Mouse (Mus musculus): Measurements from ENCODE around the gene Nop2. TPM values are rescaled to one million over a fixed set of nuclear protein-coding genes. Genes with fewer than 3 reads are reported as not detected.
A peak's percentile ranks its signal among the peaks of the same experiment; 100 is the strongest.
"Not testable (repeated sequence)": the region's sequence is repeated elsewhere in the genome, so short reads cannot be mapped to it uniquely, and the experiment has no call there.

Nop2 gene
- total RNA-seq, 2 experiments from 2014 or later = 36.5 to 36.8 TPM

DNA sequence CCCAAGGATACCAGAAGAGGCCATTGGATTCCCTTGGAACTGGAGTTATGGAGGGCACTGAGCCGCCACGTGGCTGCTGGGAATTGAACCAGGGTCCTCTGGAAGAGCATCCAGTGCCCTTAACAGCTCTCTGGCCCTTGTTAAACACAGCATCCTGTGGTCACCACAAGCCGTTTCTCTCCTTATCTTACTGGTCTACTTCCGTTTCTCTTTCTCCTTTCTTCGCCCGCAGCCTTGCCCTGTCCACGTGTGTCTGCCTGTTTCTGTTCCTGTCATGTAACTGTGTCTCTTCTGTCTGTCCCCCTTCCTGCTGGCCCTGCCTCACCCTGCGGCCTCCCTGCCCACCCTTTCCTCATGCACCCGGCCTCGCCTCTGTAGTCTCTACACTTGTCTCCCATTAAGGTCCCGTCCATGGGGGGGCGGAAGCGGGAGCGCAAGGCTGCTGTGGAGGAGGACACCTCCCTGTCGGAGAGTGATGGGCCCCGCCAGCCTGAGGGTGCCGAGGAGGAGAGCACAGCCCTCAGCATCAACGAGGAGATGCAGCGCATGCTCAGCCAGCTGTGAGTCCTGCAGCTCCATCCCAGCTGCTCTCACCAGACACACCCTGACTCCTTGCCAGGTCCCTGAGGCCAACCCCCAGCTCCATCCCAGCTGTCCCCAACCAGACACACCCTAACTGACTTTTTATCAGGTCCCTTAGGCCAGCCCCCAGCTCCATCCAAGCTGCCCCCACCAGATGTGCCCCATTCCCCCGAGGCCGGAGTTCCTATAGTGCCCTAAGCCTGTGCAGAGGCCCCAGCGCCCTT is 20.7 kb downstream of the Nop2 start:
- no peak for DNase-seq (ENCODE audit: low spot score in 2 of 2)

DNA sequence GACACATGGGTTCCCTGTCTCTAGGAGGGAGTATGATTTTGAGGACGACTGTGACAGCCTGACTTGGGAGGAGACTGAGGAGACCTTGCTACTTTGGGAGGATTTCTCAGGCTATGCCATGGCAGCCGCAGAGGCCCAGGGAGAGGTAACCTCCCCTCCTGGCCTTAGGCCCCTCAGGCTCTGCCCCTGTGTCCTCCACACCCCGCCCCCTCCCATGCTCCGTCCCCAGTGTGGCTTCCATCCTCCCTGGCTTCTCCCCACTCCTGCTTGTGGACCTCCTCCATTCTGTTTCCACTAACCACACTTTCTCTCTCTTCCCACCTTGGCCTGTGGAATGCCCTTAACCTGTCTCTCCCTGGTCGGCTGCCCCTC is 21.3 kb downstream of the Nop2 start:
- DNase-seq (ENCODE audit: low spot score in 2 of 2) = no peak

DNA sequence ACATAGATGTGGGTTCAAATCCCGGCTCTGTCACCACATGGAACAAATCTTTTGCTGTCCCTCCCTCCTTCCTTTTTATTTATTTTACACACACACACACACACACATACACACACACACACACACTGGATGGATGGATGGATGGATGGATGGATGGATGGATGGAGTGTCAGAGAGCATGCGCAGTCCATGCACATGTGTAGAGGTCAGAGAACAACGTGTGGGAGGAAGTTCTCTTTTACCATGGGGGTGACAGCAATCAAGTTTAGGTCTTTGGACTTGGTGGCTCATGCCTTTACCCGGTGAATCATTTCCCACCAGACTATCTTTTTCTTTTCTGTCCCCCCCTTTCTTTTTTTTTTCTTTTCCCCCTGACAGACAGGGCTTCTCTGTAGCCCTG is 22.0 kb downstream of the Nop2 start:
- DNase-seq (ENCODE audit: low spot score in 2 of 2) = no peak

DNA sequence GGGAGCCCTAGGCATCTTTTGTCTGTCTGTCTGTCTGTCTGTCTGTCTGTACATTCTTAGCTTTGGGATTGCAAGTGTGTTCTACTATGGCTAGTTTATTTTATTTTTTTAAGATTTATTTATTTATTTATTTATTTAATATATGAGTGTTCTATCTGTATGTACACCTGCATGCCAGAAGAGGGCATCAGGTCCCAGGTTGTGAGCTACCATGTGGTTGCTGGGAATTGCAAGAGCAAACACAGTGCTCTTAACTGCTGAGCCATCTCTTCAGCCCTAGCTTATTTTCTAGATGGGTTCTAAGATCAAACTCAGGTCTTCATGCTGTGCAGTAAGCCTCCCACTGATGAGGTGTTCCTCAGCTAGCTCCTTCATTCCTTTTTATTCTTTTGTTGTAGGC is 22.8 kb downstream of the Nop2 start:
- no peak for DNase-seq (ENCODE audit: low spot score in 2 of 2)

DNA sequence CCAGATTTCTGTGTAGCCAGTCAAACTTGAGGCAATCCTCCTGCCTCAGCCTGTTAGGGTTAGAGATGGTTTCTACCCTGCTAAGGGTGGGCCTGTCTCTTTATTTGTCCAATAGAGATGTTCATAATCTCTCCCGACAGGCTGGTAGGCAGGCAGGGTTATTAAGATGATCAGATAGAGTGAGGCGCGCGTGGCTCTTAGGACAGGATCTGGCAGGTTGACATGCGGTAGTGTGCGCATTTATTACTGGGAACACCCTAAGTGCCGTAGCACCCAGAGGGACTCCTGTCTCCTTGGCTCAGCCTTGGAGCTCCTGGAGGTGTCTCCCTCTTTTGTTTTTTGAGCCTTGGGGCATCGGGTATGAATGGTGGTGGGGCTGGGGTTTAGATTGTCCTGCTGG is 23.6 kb downstream of the Nop2 start:
- no peak for DNase-seq (ENCODE audit: low spot score in 2 of 2)

DNA sequence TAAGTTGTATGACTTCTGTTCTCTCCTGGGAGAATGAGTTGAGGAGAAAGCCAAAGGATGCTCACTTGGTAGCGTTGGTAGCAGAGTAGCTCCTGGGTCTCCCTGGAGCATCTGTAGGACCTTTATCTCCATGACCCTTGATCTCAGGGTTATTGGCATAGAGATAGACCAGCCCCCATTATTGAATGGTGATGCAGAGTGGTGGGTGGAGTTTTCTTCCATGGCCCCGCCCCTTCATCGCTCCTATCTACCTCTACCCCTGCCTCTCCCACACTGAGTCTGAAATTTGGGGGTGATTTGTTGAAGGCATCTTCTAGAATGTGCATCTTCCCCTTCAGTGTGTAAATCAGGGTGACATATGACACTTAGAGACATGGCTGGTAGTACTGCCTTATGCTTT is 24.8 kb downstream of the Nop2 start:
- DNase-seq (ENCODE audit: low spot score in 2 of 2) = no peak

DNA sequence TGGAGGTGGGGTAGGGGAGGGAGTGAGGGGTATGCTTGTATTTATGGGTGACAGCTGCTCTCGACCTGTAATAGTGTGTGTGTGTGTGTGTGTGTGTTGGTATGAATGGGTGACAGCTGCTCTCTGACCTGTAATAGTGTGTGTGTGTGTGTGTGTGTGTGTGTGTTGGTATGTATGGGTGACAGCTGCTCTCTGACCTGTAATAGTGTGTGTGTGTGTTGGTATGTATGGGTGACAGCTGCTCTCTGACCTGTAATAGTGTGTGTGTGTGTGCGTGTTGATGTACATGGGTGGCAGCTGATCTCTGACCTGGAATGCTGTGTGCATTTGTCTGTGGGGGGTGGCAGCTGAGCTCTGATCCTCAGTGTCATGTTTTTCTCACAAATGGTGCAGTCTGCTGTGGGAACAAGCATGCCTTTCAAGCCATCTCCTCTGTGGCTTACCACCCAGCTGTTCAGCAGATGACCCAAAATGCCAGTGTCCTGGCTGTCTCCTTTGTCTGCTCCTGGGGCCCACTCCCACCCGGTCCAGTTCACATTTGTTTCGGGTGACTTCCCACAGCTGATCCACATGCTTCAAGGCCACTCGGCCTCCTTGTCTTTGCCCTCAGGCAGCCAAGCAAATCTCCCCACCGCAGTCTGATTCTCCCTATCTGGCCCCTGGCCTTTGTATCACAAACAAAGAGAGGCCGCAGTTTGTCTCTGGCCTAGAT is 25.4 kb downstream of the Nop2 start:
- no peak for DNase-seq (ENCODE audit: low spot score in 2 of 2)

DNA sequence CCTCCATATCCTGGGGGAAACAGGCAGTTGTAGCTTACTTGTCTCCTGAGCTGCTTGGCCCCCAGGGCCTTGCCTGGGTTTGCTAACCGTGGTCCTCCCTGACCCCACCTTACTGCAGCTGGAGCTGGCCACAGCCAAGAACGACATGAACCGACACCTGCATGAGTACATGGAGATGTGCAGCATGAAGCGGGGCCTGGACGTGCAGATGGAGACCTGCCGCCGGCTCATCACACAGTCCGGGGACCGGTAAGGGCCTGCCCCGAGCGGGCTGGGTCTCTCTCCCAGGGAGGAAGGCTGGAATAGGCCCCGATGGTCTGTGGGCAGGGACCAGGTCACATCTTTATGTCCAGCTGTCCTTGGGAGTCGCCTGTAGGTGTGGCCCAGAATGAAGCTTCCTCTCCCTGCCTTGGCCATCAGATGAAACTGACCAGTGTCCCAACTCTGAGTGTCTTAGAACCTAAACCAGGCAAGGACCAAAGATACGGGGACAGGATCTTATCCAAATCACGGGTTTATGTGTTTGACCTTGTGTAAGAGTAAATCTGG is 27.3 kb downstream of the Nop2 start:
- no peak for DNase-seq (ENCODE audit: low spot score in 2 of 2)

DNA sequence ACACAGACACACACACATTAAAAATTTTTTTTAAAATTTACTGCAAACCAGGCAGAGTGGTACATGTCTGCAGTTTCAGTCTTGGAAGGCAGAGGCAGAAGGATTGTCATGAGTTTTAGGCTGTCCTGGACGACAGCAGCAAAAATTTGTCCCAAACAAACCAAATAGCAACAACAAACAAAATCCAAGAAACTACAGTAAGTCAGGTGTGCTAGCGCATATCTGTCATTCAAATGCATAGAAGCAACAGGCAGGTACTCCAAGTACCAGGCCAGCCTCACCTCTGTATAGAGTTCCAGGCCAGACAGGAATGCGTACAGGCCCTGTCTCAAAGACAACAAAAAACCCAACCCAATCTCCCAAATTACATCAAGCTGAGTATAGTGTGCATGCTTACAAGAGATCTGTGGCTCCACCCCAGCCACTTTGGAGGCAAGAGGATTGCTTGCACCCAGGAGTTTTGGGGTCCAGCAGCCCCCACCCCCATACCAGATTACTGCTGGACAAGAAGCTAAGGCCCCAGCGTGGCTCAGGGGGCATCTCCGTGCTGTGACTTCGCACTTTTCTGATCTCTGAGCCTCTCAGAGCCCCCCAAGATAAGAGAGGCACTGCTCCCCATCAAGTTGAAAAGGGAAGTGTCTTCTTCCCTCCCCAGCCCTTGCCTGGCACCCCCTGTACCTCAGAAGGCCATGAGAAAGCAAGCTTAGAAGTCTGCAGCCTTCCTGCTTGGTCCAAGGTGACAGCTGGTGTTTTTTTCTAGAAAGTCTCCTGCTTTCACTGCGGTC is 28.3 kb downstream of the Nop2 start:
- no peak for DNase-seq (ENCODE audit: low spot score in 2 of 2)

DNA sequence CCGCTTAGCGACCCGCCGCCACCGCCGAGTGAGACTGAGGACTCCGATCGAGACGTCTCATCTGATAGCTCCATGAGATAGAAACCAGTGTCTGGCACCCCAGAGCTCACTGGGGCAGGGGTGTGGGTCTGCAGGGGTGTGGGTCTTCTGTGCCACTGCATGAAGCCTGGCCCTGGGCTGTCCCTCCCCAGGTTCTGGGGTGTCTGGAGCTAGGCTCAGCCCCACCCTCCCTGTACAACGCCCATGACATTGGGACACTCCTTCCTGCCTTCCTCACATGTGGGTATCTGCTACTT is 28.8 kb downstream of the Nop2 start:
- no peak for DNase-seq (ENCODE audit: low spot score in 2 of 2)

DNA sequence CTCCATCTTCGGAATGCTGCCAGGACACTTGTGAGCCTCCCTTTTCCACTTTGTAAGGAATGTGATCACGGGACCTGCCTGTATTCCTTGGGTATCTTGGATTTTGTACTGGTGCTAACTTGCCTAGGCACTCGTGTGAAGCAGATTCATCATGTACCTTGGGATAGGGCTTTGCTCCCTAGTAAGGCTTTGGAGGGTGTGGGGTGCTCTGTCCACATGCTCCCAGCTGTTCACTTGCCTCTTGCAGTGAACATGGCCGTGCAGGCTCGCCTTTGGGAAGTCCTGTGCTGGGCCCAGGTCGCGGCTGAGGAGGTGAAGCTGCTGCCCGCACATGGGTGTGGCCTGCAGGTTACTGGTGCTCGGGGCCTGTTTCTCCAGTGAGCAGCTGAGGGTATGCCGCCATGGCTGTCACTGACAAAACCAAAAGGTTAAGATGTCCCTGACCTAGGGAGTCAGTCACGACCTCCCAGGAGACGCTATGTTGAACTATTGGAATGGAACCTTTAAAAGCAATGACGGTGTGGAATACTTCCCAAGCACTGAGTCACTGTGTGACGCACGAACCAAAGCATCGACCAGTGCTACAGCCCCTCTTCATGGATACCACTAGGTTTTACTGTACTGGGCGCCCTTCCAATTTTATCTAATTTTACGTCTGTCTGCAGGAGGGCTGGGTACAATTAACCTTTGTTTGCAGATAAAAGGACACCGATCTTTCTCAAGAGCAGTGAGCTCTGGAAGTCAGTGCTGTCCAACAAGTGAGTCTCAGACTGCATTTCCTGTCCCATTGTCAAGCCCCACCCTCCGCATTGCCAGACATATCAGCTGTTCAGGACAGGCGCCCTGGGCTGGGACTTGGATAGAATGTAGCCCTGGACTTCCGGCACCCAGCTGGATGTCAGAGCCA is 29.4 kb downstream of the Nop2 start:
- peak in 1 of 2 experiments; percentile 34 for DNase-seq (ENCODE audit: low spot score in 2 of 2)

DNA sequence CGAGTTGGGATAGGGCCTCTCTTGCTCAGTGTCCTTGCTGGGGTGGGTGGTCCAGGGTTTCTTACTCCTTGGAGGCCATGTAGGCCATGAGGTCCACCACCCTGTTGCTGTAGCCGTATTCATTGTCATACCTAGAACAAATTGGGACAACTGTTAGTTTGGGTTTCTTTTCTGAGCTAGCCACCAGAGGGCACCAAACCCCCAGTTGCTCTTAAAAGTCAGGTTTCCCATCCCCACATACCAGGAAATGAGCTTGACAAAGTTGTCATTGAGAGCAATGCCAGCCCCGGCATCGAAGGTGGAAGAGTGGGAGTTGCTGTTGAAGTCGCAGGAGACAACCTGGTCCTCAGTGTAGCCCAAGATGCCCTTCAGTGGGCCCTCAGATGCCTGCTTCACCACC is 30.3 kb downstream of the Nop2 start:
- DNase-seq (ENCODE audit: low spot score in 2 of 2) = peak in 1 of 2 experiments; percentile 56

DNA sequence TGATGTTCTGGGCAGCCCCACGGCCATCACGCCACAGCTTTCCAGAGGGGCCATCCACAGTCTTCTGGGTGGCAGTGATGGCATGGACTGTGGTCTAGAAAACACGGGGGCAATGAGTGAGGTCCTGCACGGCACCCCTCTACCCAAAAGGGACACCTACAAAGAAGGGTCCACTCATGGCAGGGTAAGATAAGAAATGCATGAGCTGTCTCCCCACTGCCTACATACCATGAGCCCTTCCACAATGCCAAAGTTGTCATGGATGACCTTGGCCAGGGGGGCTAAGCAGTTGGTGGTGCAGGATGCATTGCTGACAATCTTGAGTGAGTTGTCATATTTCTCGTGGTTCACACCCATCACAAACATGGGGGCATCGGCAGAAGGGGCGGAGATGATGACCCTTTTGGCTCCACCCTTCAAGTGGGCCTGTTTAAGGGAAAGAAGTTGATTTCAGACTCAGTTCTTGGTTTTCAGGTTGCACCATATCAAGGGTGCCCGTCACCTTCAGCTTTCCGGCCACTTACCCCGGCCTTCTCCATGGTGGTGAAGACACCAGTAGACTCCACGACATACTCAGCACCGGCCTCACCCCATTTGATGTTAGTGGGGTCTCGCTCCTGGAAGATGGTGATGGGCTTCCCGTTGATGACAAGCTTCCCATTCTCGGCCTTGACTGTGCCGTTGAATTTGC is 31.1 kb downstream of the Nop2 start:
- DNase-seq (ENCODE audit: low spot score in 2 of 2) = not testable (repeated sequence)

DNA sequence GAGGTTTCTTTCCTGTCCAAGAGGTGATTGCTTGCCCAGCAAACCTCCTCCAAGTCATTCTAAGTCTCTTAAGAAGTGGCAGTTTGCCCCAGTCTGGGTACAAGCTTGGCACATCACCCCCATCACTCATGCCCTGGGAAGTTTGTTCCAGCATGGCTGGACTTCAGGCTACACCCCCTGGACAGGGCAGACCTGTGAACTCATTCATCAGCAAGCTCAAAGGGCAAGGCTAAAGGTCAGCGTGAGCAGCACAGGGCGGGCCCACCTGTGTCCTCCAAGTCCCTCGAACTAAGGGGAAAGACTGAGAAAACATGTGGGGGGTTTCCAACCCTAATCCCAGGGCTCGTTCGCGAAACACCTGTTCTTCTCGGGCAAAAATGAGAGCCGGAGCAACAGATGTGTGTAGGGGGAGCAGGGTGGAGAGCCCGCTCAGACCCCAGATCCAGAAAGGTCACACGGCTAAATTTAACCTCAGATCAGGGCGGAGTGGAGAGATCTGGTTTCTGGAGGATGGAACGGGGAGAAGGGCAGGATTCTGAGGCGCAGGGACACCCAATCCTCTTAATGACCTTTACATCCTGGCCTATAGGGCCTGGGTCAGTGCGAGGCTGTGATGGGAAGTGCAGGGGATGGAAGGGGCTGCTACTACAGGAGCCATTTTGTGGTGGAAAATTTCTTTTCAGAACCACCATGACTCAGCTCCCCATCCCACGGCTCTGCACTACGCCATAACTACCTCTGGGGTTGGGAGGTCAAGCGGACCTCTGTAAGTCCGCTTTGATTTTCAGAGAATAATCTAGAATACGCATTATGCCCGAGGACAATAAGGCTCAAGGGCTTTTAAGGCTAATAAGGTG is 32.3 kb downstream of the Nop2 start:
- no peak for DNase-seq (ENCODE audit: low spot score in 2 of 2)

DNA sequence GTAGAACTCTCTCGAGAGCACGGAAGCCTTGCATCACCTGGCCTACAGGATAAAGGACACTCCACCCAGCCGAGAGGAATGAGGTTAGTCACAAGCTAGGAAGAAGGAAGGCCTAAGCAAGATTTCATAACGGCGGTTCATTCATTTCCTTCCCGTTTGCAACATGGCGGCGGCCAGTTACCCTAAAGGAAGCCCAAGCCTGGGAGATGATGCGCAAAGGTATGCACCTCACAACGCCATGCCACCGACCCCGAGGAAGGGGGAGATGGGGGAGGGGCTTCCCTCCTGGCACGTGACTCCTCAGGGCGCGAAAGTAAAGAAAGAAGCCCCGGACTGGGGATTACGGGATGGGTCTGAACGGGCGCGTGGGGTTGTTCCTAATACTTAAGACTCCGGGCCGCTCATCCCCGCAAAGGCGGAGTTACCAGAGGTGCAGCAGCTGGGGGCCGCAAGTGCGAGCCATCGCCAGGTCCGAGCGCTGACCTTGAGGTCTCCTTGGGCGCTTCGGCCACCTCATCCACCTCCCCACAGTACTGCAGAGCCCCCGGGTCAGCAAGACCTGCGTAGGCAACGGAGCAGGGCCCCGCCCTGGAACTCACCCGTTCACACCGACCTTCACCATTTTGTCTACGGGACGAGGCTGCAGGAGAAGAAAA is 33.1 kb downstream of the Nop2 start:
- peak in 1 of 2 experiments; percentile 36 for DNase-seq (ENCODE audit: low spot score in 2 of 2)

DNA sequence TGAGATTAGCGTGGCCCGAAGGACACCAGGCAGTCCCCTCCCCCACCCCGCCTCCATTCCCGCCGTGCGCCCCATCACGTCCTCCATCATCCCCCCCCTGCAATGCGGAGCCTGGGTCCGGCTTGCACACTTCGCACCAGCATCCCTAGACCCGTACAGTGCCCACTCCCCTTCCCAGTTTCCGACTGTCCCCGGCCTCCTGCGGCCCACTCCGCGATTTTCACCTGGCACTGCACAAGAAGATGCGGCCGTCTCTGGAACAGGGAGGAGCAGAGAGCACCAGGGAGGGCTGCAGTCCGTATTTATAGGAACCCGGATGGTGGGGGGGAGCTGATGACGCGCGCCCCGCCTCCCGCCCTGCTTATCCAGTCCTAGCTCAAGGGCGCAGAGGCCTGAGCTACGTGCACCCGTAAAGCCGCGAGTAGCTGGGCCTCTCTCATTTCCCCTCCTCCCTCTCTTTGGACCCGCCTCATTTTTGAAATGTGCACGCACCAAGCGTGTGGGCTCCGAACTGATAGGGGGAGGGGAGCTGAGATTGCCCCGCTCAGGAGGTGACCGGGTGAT is 33.7 kb downstream of the Nop2 start:
- DNase-seq (ENCODE audit: low spot score in 2 of 2) = peak; percentile 83 to 91

DNA sequence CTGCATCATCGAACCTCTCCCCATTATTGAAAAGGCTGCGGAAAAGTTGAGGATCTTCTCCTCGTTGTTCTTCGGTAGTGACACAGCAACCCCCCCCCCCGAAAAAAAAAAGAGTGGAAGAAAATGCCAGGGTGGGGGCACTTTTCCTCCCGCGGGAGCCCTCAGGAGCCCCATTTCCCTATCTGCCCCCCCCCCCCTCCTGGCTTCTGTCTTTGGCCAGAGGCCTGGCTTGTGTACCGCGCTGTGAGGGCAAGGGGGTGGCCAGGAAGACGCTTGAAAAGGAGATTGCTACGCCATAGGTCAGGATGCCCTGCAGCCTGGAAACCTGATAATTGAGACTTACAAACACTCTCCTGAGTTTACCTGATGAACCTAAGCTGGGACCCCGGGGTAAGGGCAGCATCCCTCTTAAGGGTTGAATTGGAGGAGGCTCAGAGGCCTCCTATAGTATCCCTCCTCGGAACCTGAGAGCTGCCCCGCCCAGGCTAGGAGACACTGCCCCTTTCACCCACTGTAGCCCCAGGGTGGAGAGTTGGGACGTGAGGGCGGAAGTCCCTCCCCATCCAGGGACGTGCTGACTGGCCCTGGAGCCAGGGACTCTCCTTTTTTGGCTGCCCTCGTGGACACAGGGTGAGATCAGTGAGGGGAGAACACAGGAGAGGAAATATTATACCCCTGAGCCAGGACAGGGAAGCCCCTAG is 34.5 kb downstream of the Nop2 start, which contains the start of gene Gapdh:
Gapdh (minus strand) TSS at position 417 of the 701 bp plus-strand sequence.
- peak in 1 of 2 experiments; percentile 71 for DNase-seq (ENCODE audit: low spot score in 2 of 2)

Measured in adrenal gland, postnatal 4 days (tissue).